Mouse (Mus musculus) layer of hippocampus, adult 2 months (tissue): ENCODE data around the gene Sh3bgrl. TPM values are rescaled to one million over a fixed set of nuclear protein-coding genes. Genes with fewer than 3 reads are reported as not detected.
"Not testable (repeated sequence)": the region's sequence is repeated elsewhere in the genome, so short reads cannot be mapped to it uniquely, and the experiment has no call there.

Experiments
- DNase-seq, 2 experiments: peaks; one replicate each; pipeline ENCODE4 v3.0.0; 2022; ENCODE audit warnings: low spot score in 2 of 2
- H3K27ac ChIP-seq: fragments of 200-600 bp; 2 replicates; pipeline ENCODE4 v1.8.1; 2022
- H3K4me3 ChIP-seq: fragments of 200-600 bp; 2 replicates; pipeline ENCODE4 v1.8.1; 2022; ENCODE audit warnings: mild to moderate bottlenecking
- CTCF ChIP-seq: fragments of 200-600 bp; conservative IDR thresholded peaks from 2 replicates; pipeline ENCODE4 v1.8.1; 2022; ENCODE audit warnings: antibody characterized with exemption, mild to moderate bottlenecking, moderate library complexity
- long read RNA-seq, 2 experiments: library from polyadenylated mRNA; stranded (forward); transcript quantifications; one replicate each; pipeline ENCODE4 v2.0.0; 2021; ENCODE audit warnings: borderline mapping rate in 2 of 2
- total RNA-seq, 2 experiments: library from RNA; stranded (reverse); gene quantifications; 2 replicates each; pipeline ENCODE4 v1.2.3; 2021

Gene Sh3bgrl
- 10 to 100 TPM; 82.6 to 82.7 TPM for total RNA-seq
- long read RNA-seq, experiment 1, transcript Sh3bgrl-201 (4 exons, 2,882 nt) = major isoform, 99 of 239 reads
- long read RNA-seq, experiment 1, partial matches to known transcripts = 136 of 239 reads
- long read RNA-seq, experiment 1, other reads (novel, unspliced or antisense) = 4 of 239 reads
- long read RNA-seq, experiment 2, transcript Sh3bgrl-201 (4 exons, 2,882 nt) = major isoform, 128 of 345 reads
- long read RNA-seq, experiment 2, partial matches to known transcripts = 3 of 345 reads
- long read RNA-seq, experiment 2, other reads (novel, unspliced or antisense) = 214 of 345 reads

DNA sequence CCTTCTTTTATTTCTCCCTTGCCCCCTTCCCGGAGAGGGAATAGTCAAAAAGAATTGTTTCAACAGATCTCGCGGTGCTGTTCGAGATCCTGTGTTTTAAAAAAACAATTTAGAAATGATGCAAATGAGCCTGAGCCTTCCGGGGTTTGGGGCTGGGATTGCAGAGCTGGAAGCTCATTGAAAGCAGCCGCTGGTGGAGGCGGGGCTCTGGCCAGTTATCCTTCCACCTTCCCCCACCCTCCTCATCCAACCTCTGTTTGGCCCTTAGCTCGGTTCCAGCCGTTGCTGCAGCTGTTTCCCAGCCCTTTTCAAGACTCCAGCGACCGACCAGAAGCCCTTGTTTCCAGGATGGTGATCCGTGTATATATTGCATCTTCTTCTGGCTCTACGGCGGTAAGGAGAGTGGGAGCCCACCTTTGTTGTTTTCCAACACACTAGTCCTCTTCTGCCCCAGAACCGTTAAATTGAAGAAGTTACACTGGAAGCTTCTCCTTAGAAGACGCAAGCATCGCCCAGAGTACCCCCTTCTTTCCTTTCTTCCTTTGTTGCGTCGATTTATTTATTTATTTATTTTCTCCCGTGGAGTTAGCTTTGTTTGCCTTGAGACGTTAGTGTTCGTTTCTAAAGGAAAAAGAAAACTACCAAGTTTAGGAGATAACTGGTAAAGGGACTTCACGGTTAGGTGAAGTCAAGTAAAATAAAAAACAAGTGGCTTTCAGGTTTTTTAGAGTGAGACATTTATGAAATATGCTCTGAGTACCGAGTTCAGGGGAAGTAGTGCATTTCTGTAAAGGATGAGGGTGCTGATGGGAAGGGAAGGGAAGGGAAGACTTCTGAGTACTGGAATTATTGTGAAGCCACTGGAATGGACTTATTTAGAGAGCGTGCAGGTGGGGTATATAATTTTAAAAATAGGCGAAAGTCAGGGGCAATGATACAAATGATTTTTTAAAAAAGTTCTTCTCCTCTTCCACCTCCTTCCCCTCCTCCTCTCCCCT is at the start of gene Sh3bgrl:
Gene Sh3bgrl (plus strand): TSS at position 121 of the 998 bp plus-strand sequence.
- no peak for TF ChIP-seq CTCF
- Histone ChIP-seq H3K27ac (peak within 1 kb of the TSS; percentile 92), H3K4me3 (peak within 1 kb of the TSS; percentile 68)
- DNase-seq = peak; percentile 42 to 47

DNA sequence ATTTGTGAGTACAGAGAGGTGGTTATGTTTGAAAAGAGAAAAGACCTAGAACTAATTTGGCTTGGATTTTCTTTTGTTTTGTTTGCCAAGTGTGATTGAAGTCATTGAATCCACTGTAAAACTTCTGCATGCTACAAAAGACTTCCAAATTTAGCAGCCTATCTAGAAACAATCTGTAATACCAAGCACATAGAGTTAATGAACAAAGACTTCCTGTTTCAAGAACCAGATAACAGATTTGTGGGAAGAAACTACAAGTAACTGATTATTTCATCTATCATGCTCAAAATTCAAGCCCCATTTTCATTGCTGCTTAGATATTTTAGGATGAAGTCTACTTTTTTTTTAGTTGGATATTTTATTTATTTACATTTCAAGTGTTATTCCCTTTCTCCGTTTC is 47.4 kb upstream of the Sh3bgrl start:
- no peak for TF ChIP-seq CTCF
- Histone ChIP-seq H3K4me3 (no peak overlapping the region), H3K27ac (no peak overlapping the region)
- no peak for DNase-seq

DNA sequence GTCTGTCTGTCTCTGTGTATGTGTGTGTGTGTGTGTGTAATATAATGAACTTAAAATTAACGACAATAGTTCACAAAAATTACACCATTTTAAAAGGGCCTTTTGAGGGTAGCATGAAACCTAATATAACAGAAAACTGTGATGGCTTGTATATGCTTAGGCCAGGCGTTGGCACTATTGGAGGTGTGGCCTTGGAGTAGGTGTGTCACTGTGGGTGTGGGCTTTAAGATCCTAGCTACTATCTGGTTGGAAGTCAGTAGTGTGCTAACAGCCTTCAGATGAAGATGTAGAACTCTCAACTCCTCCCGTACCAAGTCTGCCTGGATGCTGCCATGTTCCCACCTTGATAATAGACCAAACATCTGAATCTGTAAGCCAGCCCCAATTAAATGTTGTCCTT is 23.4 kb upstream of the Sh3bgrl start:
- TF ChIP-seq CTCF = no peak
- Histone ChIP-seq H3K4me3 (no peak overlapping the region), H3K27ac (no peak overlapping the region)
- no peak for DNase-seq

DNA sequence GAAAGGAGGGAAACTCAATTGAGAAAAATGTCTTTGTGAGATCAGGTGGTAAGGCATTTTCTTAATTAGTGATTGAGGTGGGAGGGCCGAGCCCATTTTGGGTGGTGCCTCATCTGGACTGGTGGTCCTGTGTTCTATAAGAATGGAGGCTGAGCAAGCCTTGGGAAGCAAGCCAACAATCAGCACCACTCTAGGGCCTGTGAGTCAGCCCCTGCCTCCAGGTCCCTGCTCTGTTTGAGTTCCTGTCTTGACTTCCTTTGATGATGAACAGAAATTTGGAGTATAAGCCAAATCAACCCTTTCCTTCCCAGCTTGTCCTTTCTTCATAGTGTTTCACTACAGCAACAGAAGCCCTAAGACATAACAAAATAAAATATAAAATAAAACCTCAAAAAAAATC is 19.4 kb upstream of the Sh3bgrl start:
- H3K4me3 ChIP-seq = no peak overlapping the region
- no peak for DNase-seq
- no peak for TF ChIP-seq CTCF

DNA sequence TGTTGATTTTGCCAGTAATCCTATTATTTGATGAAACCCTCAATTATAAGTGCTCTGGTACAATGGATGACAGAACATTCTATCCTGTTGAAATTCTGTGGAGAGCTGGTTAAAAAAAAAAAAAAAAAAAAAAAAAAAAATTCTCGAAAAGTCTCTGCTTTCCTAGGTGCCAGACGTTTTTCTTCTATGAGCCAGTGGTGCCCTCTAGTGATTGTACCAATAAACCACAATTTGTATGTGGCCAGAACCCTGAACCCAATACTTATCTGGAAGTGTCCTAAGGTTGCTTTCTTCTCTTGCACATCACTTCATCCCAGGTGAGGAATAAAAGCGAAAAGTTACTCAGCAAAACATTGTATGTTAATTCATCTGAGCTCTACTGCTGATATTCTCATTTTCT is 18.8 kb upstream of the Sh3bgrl start:
- Histone ChIP-seq H3K27ac (no peak overlapping the region), H3K4me3 (no peak overlapping the region)
- peak in 1 of 2 experiments; percentile 5 for DNase-seq
- TF ChIP-seq CTCF = peak; percentile 73

More for the DNA sequence above, 19.4 kb upstream of the Sh3bgrl start:
- H3K27ac ChIP-seq = no peak overlapping the region

DNA sequence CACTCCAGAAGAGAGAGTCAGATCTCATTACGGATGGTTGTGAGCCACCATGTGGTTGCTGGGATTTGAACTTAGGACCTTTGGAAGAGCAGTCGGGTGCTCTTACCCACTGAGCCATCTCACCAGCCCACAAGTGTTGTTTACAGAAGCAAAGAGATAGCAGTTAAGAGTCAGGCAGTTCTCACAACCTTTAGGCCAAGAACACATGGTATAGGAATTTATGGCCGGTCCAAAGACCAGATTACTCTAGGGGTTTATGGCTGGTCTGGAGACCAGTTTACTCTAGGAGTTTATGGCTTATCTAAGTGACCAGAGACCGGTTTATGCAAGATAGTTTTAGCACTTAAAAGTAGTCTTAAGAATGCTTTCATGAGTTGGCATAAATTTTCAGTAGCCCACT is 15.8 kb upstream of the Sh3bgrl start:
- H3K27ac ChIP-seq, H3K4me3 ChIP-seq, DNase-seq: not testable (repeated sequence)

DNA sequence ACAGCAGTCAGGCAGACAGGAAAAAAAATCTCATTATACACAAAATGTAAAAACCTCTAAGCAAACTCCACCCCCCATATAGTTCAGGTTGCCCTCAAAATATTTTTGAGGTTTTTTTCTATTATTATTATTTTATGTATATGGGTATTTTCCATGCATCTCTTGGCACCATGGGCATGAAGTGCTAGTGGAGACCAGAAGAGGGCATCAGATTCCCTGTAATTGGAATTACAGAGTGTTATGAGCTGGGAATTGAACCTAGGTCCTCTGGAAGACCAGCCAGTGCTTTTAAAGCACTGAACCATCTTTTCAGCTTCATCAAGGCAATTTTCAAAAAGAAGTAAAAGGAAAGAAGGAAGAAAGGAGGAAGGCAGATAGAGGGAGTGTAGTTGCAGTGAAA is 8.1 kb upstream of the Sh3bgrl start:
- Histone ChIP-seq H3K4me3 (no peak overlapping the region), H3K27ac (no peak overlapping the region)
- peak; percentile 41 for TF ChIP-seq CTCF
- no peak for DNase-seq

DNA sequence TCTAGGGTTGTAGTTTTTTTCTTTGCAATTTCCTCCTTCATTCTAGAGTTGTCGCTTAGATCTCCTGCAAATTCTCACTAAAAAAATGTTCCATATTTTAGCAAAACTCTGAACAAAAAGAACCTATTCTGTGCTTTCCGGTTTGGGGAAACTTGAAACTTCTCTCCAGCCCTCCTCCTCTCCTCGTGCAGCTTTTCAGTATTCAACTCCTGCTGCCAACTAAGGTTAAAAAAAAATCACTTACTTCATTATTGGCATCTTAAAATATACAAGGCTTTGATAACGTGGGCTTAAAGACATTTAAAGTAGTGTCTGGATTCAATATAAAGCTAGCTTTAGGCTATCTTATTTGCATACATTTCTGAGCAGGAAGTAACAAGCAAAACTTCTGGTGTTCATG is 365 bp upstream of the Sh3bgrl start:
- peak overlapping the region; percentile 92 for H3K27ac ChIP-seq
- peak overlapping the region; percentile 68 for H3K4me3 ChIP-seq
- no peak for DNase-seq
- TF ChIP-seq CTCF = no peak

DNA sequence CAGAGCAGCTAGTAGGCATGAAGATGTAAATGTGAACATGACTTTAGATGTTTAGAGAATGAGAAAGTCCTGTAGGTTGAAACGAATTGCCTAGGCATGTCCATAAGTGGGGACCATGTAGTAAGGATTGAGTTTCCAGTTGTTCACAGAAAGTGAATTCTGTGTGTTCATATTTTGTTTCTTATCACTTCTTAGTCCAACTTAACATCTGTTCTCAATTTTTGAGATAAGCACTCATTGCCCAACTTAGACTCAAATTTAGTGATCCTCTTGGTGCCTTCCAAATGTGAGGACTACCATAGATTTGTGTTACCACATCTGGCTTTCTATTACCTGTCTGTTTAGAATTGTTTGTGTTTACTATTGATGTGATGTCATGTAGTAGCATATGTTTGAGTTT is 3.3 kb downstream of the Sh3bgrl start:
- no peak for TF ChIP-seq CTCF
- no peak overlapping the region for H3K4me3 ChIP-seq
- H3K27ac ChIP-seq = no peak overlapping the region
- DNase-seq = no peak

DNA sequence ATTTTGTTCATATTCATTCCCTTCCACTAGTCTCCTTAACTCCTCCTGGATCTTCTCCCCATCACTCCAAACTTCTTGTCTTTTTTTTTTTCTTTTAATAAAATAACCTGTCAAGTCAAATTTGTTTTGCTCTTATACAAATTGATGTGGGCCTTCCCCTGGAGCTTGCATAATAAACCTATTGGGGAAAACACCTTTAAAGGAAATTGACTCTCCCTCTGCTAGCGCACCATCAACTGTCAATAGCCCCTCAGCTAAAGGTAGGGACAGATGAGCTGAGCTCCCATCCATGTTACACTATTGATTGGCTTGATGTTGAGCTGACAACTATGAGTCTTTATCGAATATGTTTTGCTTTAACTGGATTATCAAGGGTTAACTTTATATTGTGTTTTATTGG is 5.3 kb downstream of the Sh3bgrl start:
- no peak for TF ChIP-seq CTCF
- DNase-seq = no peak
- Histone ChIP-seq H3K4me3 (no peak overlapping the region), H3K27ac (0 out of 2 replicates have a peak overlapping the region, but pooled peaks have one; percentile 7)

DNA sequence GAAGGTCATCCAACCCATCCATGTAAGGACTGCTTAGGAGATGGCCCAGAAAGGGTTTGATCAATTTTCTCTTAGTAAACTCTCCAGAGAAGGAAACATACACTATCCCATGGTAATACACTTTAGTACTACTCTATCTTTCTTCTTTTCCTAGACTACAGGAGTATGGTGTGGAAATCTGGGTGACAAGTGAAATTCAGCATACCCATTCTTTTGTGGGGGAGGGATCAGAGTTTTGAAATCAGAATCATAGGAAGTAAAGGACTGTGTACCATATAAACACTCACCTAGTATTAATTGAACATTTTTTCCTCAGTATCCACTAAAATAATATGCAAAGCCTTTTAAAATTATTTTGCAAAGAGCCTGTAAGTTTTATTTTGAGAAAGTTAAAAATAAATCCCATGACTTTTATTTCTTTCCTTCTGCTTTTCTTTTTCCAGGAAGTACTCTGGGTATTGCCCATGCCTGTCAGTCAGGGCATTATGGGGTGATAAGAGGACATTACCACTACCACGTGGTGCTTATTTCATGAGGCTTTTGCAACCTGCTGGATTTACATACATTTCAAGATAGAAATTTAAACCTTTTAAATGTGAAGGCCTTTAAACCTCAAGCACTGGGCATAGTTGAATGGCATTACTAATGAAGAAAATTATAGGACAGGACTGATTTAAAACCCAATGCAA is 13.1 kb downstream of the Sh3bgrl start:
- H3K27ac ChIP-seq = no peak overlapping the region
- TF ChIP-seq CTCF = no peak

DNA sequence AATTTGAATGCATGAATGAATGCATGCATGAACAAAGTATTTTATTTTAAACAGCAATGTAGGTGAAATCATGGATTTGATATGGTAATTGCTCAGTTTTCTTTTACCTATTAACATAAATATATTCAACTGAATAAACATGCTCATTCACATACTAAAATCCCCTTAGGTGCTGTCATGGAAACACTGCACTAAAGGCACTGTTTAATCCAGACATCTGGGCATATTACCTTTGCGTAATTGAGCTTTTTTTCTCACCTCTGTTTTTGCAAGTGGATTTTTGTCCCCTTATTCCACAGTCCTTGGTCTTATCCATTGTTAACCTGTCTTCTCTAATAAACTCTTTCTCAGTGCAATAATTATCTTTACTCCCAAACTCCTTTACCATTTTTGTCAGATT is 17.7 kb downstream of the Sh3bgrl start:
- no peak for TF ChIP-seq CTCF
- no peak overlapping the region for H3K4me3 ChIP-seq
- DNase-seq = no peak
- H3K27ac ChIP-seq = no peak overlapping the region

More for the DNA sequence above, 13.1 kb downstream of the Sh3bgrl start:
- DNase-seq = no peak
- no peak overlapping the region for H3K4me3 ChIP-seq
